Mouse (Mus musculus): ENCODE data around the gene Arglu1. TPM values are rescaled to one million over a fixed set of nuclear protein-coding genes. Genes with fewer than 3 reads are reported as not detected.

The Arglu1 gene
- total RNA-seq (2012; rRNA removed) (35.1 and 46.2 TPM in 2 replicates), total RNA-seq (2014; rRNA removed) (58.5 and 73.7 TPM in 2 replicates), polyA plus RNA-seq (2012; ENCODE audit: insufficient read length, low read depth) (135 and 159 TPM in 2 replicates)

- 0 out of 2 replicates have a peak, but pooled peaks have one; percentile 7 for TF ChIP-seq TBP (conservative IDR thresholded peaks at IDR 0.05; ENCODE audit: low read depth, low read length)
- TF ChIP-seq MAZ (IDR thresholded peaks at IDR 0.05; ENCODE audit: low read depth, low read length) = no peak
- peak; percentile 76 for TF ChIP-seq POLR2A (IDR thresholded peaks at IDR 0.05; ENCODE audit: low read depth, low read length)
- Histone ChIP-seq H3K27me3 (replicated peaks) (no peaks in the 10 kb centered on the region), H3K4me2 (ENCODE audit: insufficient read depth, low read depth, poor library complexity, severe bottlenecking) (peak within 1 kb of the TSS; percentile 86), H3K36me3 (replicated peaks in 1 of 2; ENCODE audit: control insufficient read depth in 1 of 2, insufficient read depth in 1 of 2, low read length in 1 of 2) (peaks cover 0 to 14% of the 10 kb centered on the region in 2 experiments), H3K79me2 (replicated peaks; ENCODE audit: control insufficient read depth, extremely low read depth, insufficient read depth, poor library complexity, severe bottlenecking) (peaks cover 47% of the 10 kb centered on the region), H3K9ac (ENCODE audit: insufficient read depth, low read depth) (peak within 1 kb of the TSS; percentile 100), H3K27ac (ENCODE audit: insufficient read depth, low read depth) (peak within 1 kb of the TSS; percentile 54), H3K9me3 (replicated peaks; ENCODE audit: low read length) (no peaks in the 10 kb centered on the region), H3K4me1 (ENCODE audit: control insufficient read depth in 1 of 2, insufficient read depth in 2 of 2) (peaks cover 0 to 33% of the 10 kb centered on the region in 2 experiments; a peak in 2 of 4 replicates), H3K4me3 (replicated peaks in 1 of 3; ENCODE audit: low read depth in 2 of 3, low read length in 2 of 3, poor library complexity in 1 of 3) (peak within 1 kb of the TSS; percentile 81 to 90 (median 82))
- peak; percentile 84 for DNase-seq (ENCODE audit: extremely low read depth)
- in situ Hi-C loops (cut with MboI; ENCODE audit: low pct_ligation_motif_present, low pct_unique_long_range_greater_than_20kb, low sequenced_read_pairs) = loop anchor here (25.0 kb wide), 1 partner anchor 228 kb away; no protein-coding TSS in a partner anchor
- dilution Hi-C loops (cut with MboI; ENCODE audit: extremely low pct_ligation_motif_present, extremely low pct_unique_long_range_greater_than_20kb, low sequenced_read_pairs) = no loop called here
Measured at GRCm38 (mm10) chr8:8690146-8691092, at the start of gene Arglu1. TSS of gene Arglu1 (minus strand) at chr8:8690521.

GRCm38 (mm10) chr8:8737271-8737670, 47.0 kb upstream of the Arglu1 start:
- H3K79me2 ChIP-seq (replicated peaks; ENCODE audit: control insufficient read depth, extremely low read depth, insufficient read depth, poor library complexity, severe bottlenecking) = no peaks in the 10 kb centered on the region
- in situ Hi-C loops (cut with MboI; ENCODE audit: low pct_ligation_motif_present, low pct_unique_long_range_greater_than_20kb, low sequenced_read_pairs) = no loop called here
- dilution Hi-C loops (cut with MboI; ENCODE audit: extremely low pct_ligation_motif_present, extremely low pct_unique_long_range_greater_than_20kb, low sequenced_read_pairs) = no loop called here
- no peak overlapping the region for H3K9ac ChIP-seq (ENCODE audit: insufficient read depth, low read depth)
- H3K4me1 ChIP-seq (ENCODE audit: control insufficient read depth in 1 of 2, insufficient read depth in 2 of 2) = no peaks in the 10 kb centered on the region
- no peaks in the 10 kb centered on the region for H3K27me3 ChIP-seq (replicated peaks)
- H3K4me2 ChIP-seq (ENCODE audit: insufficient read depth, low read depth, poor library complexity, severe bottlenecking) = no peak overlapping the region
- H3K9me3 ChIP-seq (replicated peaks; ENCODE audit: low read length) = peaks cover 71% of the 10 kb centered on the region
- H3K36me3 ChIP-seq (replicated peaks in 1 of 2; ENCODE audit: control insufficient read depth in 1 of 2, insufficient read depth in 1 of 2, low read length in 1 of 2) = no peaks in the 10 kb centered on the region
- TF ChIP-seq MAX (IDR thresholded peaks at IDR 0.05; ENCODE audit: low read length) (no peak), HCFC1 (IDR thresholded peaks at IDR 0.05; ENCODE audit: low read depth, low read length) (no peak), PAX5 (IDR thresholded peaks at IDR 0.05; ENCODE audit: low read length) (no peak), JUN (IDR thresholded peaks at IDR 0.05; ENCODE audit: insufficient read depth, low read depth, low read length) (no peak), POLR2A (IDR thresholded peaks at IDR 0.05; ENCODE audit: low read depth, low read length) (no peak), CHD1 (IDR thresholded peaks at IDR 0.05; ENCODE audit: low read depth, low read length) (no peak), IRF4 (IDR thresholded peaks at IDR 0.05; ENCODE audit: low read depth, low read length) (no peak), NELFE (IDR thresholded peaks at IDR 0.05; ENCODE audit: low read depth, low read length) (no peak), CTCF (conservative IDR thresholded peaks at IDR 0.05 in 1 of 2, IDR thresholded peaks at IDR 0.05 in 1 of 2; ENCODE audit: low read depth in 2 of 2, low read length in 2 of 2) (no peak), UBTF (IDR thresholded peaks at IDR 0.05; ENCODE audit: low read depth, low read length) (no peak), SMC3 (IDR thresholded peaks at IDR 0.05; ENCODE audit: low read depth, low read length) (no peak), MAZ (IDR thresholded peaks at IDR 0.05; ENCODE audit: low read depth, low read length) (no peak), ZKSCAN1 (IDR thresholded peaks at IDR 0.05; ENCODE audit: borderline replicate concordance, low read depth, low read length) (no peak), RCOR1 (conservative IDR thresholded peaks at IDR 0.05; ENCODE audit: low read depth, low read length) (no peak)
- no peak overlapping the region for H3K4me3 ChIP-seq (replicated peaks in 1 of 3; ENCODE audit: low read depth in 2 of 3, low read length in 2 of 3, poor library complexity in 1 of 3)
- no peak overlapping the region for H3K27ac ChIP-seq (ENCODE audit: insufficient read depth, low read depth)
- no peak for DNase-seq (ENCODE audit: extremely low read depth)
